Mouse (Mus musculus) frontal cortex, adult (tissue): ENCODE measurements around the gene Tomm34.
A peak's percentile ranks its signal among the peaks of the same experiment; 100 is the strongest.

Source experiments
- ATAC-seq: cut with Nextera tagmentation; 2 replicates; pipeline ENCODE4 v1.9.2; 2017; ENCODE audit warnings: mild to moderate bottlenecking, moderate library complexity, mixed read lengths; ENCODE audit not compliant: low TSS enrichment

The Tomm34 gene

DNA sequence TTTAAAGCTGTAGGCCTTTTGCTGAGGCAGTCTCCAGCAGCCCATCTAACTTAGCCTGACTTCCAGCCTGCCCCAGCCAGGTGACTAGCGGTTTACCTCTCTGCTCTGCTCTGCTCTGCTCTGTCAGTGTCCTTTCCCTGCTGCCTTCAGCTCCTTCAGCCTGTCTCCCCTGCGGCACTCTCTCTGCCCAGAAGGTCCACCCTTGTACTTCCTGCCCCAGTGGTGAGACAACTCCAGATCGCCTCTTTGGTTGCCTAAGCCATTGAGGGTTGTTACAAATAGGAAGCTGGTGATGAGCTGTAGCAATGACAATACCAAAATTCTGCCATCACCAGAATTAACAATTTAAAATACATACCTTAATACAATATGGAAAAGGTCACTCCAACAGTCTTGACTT is 60.0 kb downstream of the Tomm34 start:
- ATAC-seq = no peak

DNA sequence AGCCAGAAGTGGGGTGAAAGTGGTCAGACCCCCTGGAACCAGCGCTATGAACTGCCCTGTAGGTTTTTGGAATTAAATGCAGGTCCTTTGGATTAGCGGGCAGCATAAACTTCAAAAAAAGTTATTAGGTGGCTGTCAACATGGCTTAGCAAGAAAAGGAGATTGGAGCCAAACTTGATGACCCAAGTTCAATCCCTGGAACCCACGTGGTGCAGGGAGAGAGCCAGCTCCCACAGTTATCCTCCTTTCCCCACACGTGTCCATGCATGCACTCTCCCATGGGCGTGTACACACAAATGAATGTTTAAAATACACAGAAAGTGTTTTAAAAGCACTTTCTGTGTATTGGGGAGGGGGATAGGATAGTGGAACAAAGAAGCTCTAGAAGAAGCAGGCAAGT is 60.5 kb downstream of the Tomm34 start:
- no peak for ATAC-seq

DNA sequence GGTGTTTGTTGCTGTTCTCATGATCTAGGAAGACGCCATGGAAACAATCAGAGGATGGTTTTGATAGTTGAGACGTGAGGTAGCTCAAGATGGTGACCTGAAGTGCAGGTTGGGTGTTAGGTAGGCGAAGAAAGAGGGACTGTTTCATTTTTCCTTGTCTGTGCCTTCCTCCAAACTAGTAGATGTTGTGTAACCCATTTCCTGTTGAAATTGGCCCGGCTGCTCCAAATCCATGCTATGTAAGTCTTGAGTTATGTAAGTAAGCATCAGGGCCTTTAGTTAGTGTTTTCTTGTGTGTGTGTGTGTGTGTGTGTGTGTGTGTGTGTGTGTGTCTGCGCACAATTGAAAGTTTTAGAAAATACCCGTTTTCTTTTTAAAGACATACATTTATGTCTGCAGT is 61.7 kb downstream of the Tomm34 start:
- peak; percentile 66 for ATAC-seq

DNA sequence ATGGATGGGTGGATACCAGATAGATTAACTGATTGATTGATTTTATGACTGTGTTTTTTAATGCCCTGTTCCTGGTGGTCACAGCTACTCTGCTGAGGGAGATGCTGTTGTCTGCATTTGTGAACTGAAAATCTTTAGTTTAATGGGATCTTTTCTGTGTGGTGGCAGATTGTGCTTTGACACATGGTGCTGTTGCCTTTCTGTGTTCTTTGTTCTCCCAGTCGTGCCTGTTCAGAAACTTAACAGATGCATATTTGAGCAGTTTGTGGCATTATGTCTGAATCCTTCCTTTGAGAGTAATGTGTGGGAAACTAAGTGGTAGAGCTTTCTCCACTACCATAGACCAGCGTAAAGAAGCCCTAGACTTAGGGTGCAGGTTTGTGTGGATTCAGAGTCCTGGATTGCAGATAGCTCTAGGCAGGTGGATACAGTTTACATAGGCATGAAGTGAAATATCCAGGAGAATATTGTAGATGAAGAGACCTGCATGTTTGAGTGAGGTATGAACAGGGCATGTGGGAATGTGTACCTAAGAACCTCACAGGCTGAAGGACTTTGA is 62.9 kb downstream of the Tomm34 start:
- peak; percentile 50 for ATAC-seq

DNA sequence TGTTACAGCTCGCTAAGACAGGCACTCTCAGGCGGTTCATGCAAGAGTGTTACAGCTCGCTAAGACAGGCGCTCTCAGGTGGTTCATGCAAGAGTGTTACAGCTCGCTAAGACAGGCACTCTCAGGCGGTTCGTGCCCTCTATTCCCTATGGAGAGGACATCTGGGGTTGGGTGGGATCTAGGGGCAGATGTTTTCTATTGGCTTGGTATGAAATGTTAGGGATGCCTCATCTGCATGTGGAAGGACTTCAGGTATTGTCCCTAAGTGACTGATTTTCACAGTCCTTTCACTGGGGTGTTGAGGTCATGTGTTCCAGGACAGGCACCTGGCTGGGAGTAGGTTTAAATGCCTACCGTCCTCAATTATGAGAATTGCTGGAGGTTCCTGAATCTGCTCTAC is 63.4 kb downstream of the Tomm34 start:
- no peak for ATAC-seq

DNA sequence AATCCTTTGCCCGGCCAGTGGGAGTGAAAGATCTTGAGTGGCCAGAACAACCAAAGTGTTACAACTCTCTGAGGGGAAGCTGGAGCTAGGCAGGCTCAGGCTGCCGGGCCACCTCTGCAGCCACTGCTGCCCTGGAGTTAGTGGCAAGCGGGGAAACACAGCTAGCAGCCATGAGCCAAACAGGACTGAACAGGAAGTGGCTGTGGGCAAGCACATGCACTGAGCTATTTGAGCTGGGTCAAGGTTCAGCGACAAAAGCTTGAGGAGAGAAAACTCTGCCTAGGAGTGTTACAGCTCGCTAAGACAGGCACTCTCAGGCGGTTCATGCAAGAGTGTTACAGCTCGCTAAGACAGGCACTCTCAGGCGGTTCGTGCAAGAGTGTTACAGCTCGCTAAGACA is 64.0 kb downstream of the Tomm34 start:
- no peak for ATAC-seq

DNA sequence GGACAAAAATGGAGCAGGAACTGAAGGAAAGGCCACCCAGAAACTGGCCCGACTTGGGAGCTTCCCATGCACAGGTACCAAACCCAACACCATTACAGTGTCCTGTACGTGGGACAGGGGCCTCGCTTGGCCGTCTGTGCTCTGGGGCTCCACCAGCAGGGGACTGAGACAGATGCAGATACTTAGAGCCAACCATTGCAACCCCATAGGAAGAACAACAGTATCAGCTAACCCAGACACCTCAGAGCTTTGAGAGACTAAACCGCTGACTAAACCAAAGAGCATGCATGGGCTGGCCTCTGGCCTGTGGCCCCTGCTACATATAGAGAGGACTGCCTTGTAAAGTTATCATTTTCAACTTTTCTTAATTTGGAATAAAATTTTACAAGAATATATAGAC is 66.5 kb downstream of the Tomm34 start:
- ATAC-seq = no peak
